ENCODE assay signal across 17 mouse cellular contexts in the genomic region with DNA sequence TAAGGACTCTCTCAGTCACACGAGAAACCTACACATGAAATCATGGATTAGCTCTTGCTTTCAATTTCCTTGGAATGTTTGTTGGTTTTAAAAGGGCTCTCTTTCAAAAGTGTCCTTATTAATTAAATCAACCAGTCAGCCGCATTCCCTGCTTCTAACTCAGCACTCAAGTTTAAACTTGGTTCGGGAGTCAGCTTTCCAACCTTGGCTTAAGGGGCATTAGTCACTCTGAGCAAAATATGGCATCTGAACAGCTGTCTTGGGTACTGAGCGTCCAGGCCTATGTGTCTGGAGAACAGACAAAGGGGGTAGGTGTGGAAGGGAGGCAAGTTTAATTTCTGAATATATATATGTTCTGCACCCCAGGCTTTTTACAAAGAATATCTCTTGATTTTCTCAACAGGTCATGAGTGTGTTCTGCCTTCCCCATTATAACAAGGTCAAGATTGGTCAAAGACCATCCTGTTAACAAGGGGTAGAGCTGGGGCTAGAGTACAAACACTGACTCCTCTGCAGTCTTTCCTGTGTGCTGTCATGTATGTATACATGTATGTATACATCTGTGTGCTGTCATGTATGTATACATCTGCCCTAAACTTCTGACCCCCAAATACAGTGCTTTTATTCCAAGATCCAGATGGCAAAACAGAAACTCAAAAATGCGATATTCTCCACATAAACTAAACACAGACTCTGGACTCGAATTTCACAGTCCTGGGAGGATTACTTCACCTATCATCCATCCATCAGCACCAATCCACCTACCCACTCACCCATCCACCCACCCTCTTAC.
DNase-seq lines count a peak whose midpoint lies in the region; TF ChIP-seq lines count a peak whose summit lies in the region.
"Had no signal": no experiment of that assay in that cellular context is flagged by ENCODE, and none has a peak within 500 bp of the region (broad histone marks: within the 10 kb centered on the region; RNA-seq: fewer than 3 reads in every experiment).

No protein-coding gene starts in this region.

- intact Hi-C loops in left cerebral cortex, adult 2 months (cut with DNase I): no loop called here

- no peak overlapping the region for H3K27ac ChIP-seq in left cerebral cortex, adult 2 months
- H3K27ac ChIP-seq: forebrain, embryonic 15.5 days; heart, embryonic 15.5 days; hindbrain, embryonic 14.5 days; liver, embryonic 14.5 days had no signal

- TF ChIP-seq CTCF in left cerebral cortex, adult 2 months (IDR thresholded peaks at IDR 0.05): no peak

- H3K4me3 ChIP-seq in left cerebral cortex, adult 2 months: no peak overlapping the region
- H3K4me3 ChIP-seq: forebrain, embryonic 15.5 days; heart, embryonic 15.5 days had no signal

- DNase-seq in adrenal gland, adult 2 months: peak; percentile 57
- DNase-seq in adrenal gland, postnatal 4 days (ENCODE audit: low spot score in 2 of 2): no peak
- peak; percentile 21 to 27 for DNase-seq in left cerebral cortex, adult 18-20 months (ENCODE audit: low spot score in 2 of 2)
- no peak for DNase-seq in left cerebral cortex, adult 2 months (ENCODE audit: extremely low spot score in 1 of 2, low spot score in 2 of 2)
- peak; percentile 90 for DNase-seq in NIH3T3 (ENCODE audit: low read depth)
- peak; percentile 8 for DNase-seq in induced T-regulatory cell, adult 2 months (ENCODE audit: low read depth)
- DNase-seq in thymus, postnatal 14 days: no peak
- no peak for DNase-seq in cerebellum, adult 11-12 months
- DNase-seq: cerebellum, adult 11 months; cerebellum, postnatal 36 days; kidney, postnatal 14 days; layer of hippocampus, adult 9-11 months; lung, postnatal 14 days had no signal

Comparison
In these comparisons a context has a peak if more than half of its experiments do, and no peak if none do; other contexts are left out.
1. DNase-seq: peak in adrenal gland, adult 2 months (single experiment), left cerebral cortex, adult 18-20 months (2 of 2), NIH3T3 (single experiment) and induced T-regulatory cell, adult 2 months (single experiment); none in adrenal gland, postnatal 4 days (0 of 2), left cerebral cortex, adult 2 months (0 of 2), thymus, postnatal 14 days (single experiment) and cerebellum, adult 11-12 months (single experiment).